Mouse (Mus musculus): ENCODE measurements around the gene Pan2. TPM values are rescaled to one million over a fixed set of nuclear protein-coding genes. Genes with fewer than 3 reads are reported as not detected.
"Not testable (repeated sequence)": the region's sequence is repeated elsewhere in the genome, so short reads cannot be mapped to it uniquely, and the experiment has no call there.

Gene Pan2
- total RNA-seq, 2 experiments from 2014 or later, result 4.4 to 5.6 TPM

GRCm38 (mm10) chr10:128327610-128328009, 24.5 kb downstream of the Pan2 start:
- intact Hi-C loops (cut with DNase I), result no loop called here
- no peak for DNase-seq

- intact Hi-C loops (cut with DNase I); DNase-seq: not testable (repeated sequence)
Observed at GRCm38 (mm10) chr10:128332358-128333249, 29.5 kb downstream of the Pan2 start.

- DNase-seq, result peak; percentile 64 to 70
- intact Hi-C loops (cut with DNase I), result loop anchor here (2.0 to 5.0 kb wide), 2 partner anchors 42 to 121 kb away; partner anchors contain the start of gene Ankrd52
Observed at GRCm38 (mm10) chr10:128335582-128335981, 32.4 kb downstream of the Pan2 start.

- intact Hi-C loops (cut with DNase I), result loop anchor here (5.0 kb wide), 1 partner anchor 41 kb away; the partner anchor contains the start of gene Ankrd52
- no peak for DNase-seq
Observed at GRCm38 (mm10) chr10:128336195-128336594, 33.1 kb downstream of the Pan2 start.

- no peak for DNase-seq
- intact Hi-C loops (cut with DNase I), result loop anchor here (5.0 kb wide), 1 partner anchor 41 kb away; the partner anchor contains the start of gene Ankrd52
Observed at GRCm38 (mm10) chr10:128336597-128336996, 33.5 kb downstream of the Pan2 start.

- intact Hi-C loops (cut with DNase I), result loop anchor here (5.0 kb wide), 1 partner anchor 40 kb away; the partner anchor contains the start of gene Ankrd52
- DNase-seq, result peak; percentile 95 to 98
Observed at GRCm38 (mm10) chr10:128337306-128338181, 34.4 kb downstream of the Pan2 start, which contains the start of gene Cs. Gene Cs (plus strand): TSS chr10:128337734.

GRCm38 (mm10) chr10:128338415-128338814, 35.3 kb downstream of the Pan2 start:
- intact Hi-C loops (cut with DNase I), result loop anchor here (5.0 kb wide), 1 partner anchor 39 kb away; the partner anchor contains the start of gene Ankrd52
- DNase-seq, result no peak

- no peak for DNase-seq
- intact Hi-C loops (cut with DNase I), result loop anchor here (5.0 kb wide), 1 partner anchor 38 kb away; the partner anchor contains the start of gene Ankrd52
Observed at GRCm38 (mm10) chr10:128338948-128339347, 35.8 kb downstream of the Pan2 start.

GRCm38 (mm10) chr10:128340257-128340656, 37.1 kb downstream of the Pan2 start:
- DNase-seq, result no peak
- intact Hi-C loops (cut with DNase I), result no loop called here

GRCm38 (mm10) chr10:128343436-128343835, 40.3 kb downstream of the Pan2 start:
- intact Hi-C loops (cut with DNase I), result no loop called here

GRCm38 (mm10) chr10:128344568-128345275, 41.6 kb downstream of the Pan2 start:
- intact Hi-C loops (cut with DNase I), result no loop called here

More at GRCm38 (mm10) chr10:128343436-128343835, 40.3 kb downstream of the Pan2 start:
- no peak for DNase-seq

GRCm38 (mm10) chr10:128347541-128347940, 44.4 kb downstream of the Pan2 start:
- intact Hi-C loops (cut with DNase I), result no loop called here
- no peak for DNase-seq

More at GRCm38 (mm10) chr10:128344568-128345275, 41.6 kb downstream of the Pan2 start:
- DNase-seq, result peak; percentile 64 to 72

- no peak for DNase-seq
- intact Hi-C loops (cut with DNase I), result no loop called here
Observed at GRCm38 (mm10) chr10:128358796-128359195, 55.7 kb downstream of the Pan2 start.

- intact Hi-C loops (cut with DNase I), result no loop called here
- no peak for DNase-seq
Observed at GRCm38 (mm10) chr10:128359226-128359625, 56.1 kb downstream of the Pan2 start.

GRCm38 (mm10) chr10:128361836-128362235, 58.7 kb downstream of the Pan2 start:
- intact Hi-C loops (cut with DNase I), result no loop called here
- DNase-seq, result no peak

GRCm38 (mm10) chr10:128362568-128362967, 59.4 kb downstream of the Pan2 start:
- intact Hi-C loops (cut with DNase I), result no loop called here
- no peak for DNase-seq

GRCm38 (mm10) chr10:128367899-128368401, 64.8 kb downstream of the Pan2 start:
- intact Hi-C loops (cut with DNase I), result no loop called here
- DNase-seq, result no peak

- intact Hi-C loops (cut with DNase I), result no loop called here
- DNase-seq, result peak; percentile 88 to 89
Observed at GRCm38 (mm10) chr10:128368402-128369217, 65.5 kb downstream of the Pan2 start, which contains the start of gene Coq10a. Gene Coq10a (minus strand): TSS chr10:128368997.

- intact Hi-C loops (cut with DNase I), result no loop called here
- no peak for DNase-seq
Observed at GRCm38 (mm10) chr10:128369218-128369543, 66.0 kb downstream of the Pan2 start.
